Mouse (Mus musculus): Measurements from ENCODE around the gene Tef. TPM values are rescaled to one million over a fixed set of nuclear protein-coding genes. Genes with fewer than 3 reads are reported as not detected.
A peak's percentile ranks its signal among the peaks of the same experiment; 100 is the strongest.

Tef gene
- polyA plus RNA-seq, 1 experiment from 2014 or later = 12.9 TPM

DNA sequence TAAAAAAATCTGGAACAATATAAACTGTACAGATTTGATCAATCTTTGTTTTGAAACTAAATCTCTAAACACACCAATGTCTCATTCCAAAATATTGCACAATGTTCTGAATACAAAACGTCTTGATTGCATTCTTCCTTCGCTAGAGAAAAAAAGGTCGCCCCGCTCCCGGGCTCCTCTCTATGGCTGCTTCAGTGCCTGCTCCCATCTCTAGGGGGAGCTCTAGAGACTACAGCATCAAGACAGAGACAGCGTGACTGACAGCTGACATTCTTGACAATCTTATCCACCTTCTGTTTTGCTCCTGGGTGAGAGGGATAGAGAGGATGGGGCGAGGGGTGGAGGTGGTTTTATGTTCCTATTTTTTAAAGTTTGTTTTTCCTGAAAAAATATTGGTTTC is 46.1 kb downstream of the Tef start:
- H3K27me3 ChIP-seq (ENCODE audit: control insufficient read depth, insufficient read depth, low read length) = no peaks in the 10 kb centered on the region
- H3K4me3 ChIP-seq (ENCODE audit: low read depth, low read length) = no peak overlapping the region
- WGBS = 44% methylated on average over 7 of the region's 7 CpGs
- H3K4me2 ChIP-seq = no peak overlapping the region
- H3K36me3 ChIP-seq (ENCODE audit: control insufficient read depth, insufficient read depth, low read length) = peaks cover 22% of the 10 kb centered on the region; the same call in 1 of the 2 replicates
- no peaks in the 10 kb centered on the region for H3K4me1 ChIP-seq (ENCODE audit: control insufficient read depth, insufficient read depth, low read length)
- no peak overlapping the region for H3K9ac ChIP-seq (ENCODE audit: low read length)
- no peak for ATAC-seq (ENCODE audit: low FRiP score)
- no peaks in the 10 kb centered on the region for H3K9me3 ChIP-seq (ENCODE audit: control insufficient read depth, low read length)
- DNase-seq (ENCODE audit: low spot score, missing footprints) = peak; percentile 87
- H3K27ac ChIP-seq (ENCODE audit: low read depth, low read length) = no peak overlapping the region

DNA sequence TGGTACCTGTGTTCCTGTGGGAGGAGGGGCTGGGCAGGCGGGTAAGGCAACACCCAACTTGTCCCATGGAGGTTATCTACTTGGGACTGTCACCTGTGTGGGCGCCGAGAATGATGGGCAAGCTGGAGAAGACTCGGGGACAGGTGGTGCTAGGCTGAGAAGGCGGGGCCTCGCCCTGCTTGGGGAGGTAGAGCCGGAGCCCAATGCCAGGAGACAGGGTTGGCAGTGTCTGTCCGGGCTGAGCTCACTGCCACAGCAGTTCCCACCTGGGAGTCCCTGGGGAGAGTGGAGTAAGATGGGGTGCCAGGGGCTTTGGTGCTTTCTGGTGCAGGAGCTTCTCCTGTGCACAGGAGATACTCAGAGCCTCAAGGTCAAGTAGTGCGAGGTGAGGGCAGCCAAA is 46.9 kb downstream of the Tef start:
- DNase-seq (ENCODE audit: low spot score, missing footprints) (peak; percentile 76), ATAC-seq (ENCODE audit: low FRiP score) (no peak)
- H3K4me3 ChIP-seq (ENCODE audit: low read depth, low read length) = no peak overlapping the region
- no peak overlapping the region for H3K4me2 ChIP-seq
- H3K4me1 ChIP-seq (ENCODE audit: control insufficient read depth, insufficient read depth, low read length) = no peaks in the 10 kb centered on the region
- 90% methylated on average over 9 of the region's 9 CpGs for WGBS
- no peak overlapping the region for H3K9ac ChIP-seq (ENCODE audit: low read length)
- no peaks in the 10 kb centered on the region for H3K9me3 ChIP-seq (ENCODE audit: control insufficient read depth, low read length)
- H3K27me3 ChIP-seq (ENCODE audit: control insufficient read depth, insufficient read depth, low read length) = no peaks in the 10 kb centered on the region
- H3K27ac ChIP-seq (ENCODE audit: low read depth, low read length) = no peak overlapping the region
- peaks cover 22% of the 10 kb centered on the region; the same call in 1 of the 2 replicates for H3K36me3 ChIP-seq (ENCODE audit: control insufficient read depth, insufficient read depth, low read length)

DNA sequence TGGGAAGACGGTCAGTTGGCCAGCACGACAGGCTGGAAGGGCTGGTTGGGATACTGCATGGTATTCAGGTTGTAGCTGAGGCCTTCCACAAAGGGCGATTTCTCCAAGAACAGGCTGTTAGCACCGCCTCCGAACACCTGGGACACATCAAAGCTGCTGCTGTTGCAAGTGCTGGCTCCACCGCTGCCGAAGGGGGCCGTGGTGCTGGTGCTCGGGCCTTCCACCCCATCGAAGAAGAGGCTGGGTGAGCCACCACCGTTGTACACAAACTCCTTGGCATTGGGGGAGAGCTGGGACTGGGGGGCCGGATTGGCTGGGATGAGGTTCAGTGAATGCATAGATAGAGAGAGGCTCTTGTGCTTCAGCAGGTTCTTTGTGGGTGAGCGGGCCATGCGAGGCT is 48.5 kb downstream of the Tef start:
- Histone ChIP-seq H3K4me3 (ENCODE audit: low read depth, low read length) (no peak overlapping the region), H3K27me3 (ENCODE audit: control insufficient read depth, insufficient read depth, low read length) (no peaks in the 10 kb centered on the region), H3K4me2 (no peak overlapping the region), H3K4me1 (ENCODE audit: control insufficient read depth, insufficient read depth, low read length) (0 out of 2 replicates have a peak, but pooled peaks cover 5% of the 10 kb centered on the region), H3K27ac (ENCODE audit: low read depth, low read length) (no peak overlapping the region), H3K9ac (ENCODE audit: low read length) (no peak overlapping the region), H3K9me3 (ENCODE audit: control insufficient read depth, low read length) (no peaks in the 10 kb centered on the region), H3K36me3 (ENCODE audit: control insufficient read depth, insufficient read depth, low read length) (peaks cover 22% of the 10 kb centered on the region; the same call in 1 of the 2 replicates)
- 90% methylated on average over 14 of the region's 14 CpGs for WGBS
- ATAC-seq (ENCODE audit: low FRiP score) (no peak), DNase-seq (ENCODE audit: low spot score, missing footprints) (no peak)

DNA sequence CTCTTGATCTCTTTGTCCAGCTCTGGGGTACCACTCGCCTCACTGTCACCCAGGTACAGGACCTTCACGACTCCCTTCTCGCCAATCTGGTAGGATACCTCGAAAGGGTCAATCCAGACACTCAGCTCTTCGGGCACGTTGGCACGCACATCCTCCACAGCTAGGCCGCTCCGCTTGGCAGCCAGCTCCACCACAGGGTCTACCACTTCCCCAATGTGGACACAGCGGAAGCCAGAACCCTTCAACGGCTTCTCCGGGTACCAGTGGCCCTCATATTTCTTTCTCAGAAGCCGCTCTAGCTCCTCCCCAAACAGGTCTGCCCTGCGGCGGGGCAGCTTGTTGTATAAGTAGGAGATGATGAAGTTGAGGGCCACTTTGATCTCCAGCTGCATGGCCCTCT is 49.2 kb downstream of the Tef start:
- DNase-seq (ENCODE audit: low spot score, missing footprints) = peak; percentile 0
- no peak for ATAC-seq (ENCODE audit: low FRiP score)
- 98% methylated on average over 15 of the region's 15 CpGs for WGBS

GRCm38 (mm10) chr15:81852411-81853000 is 50.3 kb downstream of the Tef start:
- Histone ChIP-seq H3K36me3 (ENCODE audit: control insufficient read depth, insufficient read depth, low read length) (peaks cover 22% of the 10 kb centered on the region; the same call in 1 of the 2 replicates), H3K9me3 (ENCODE audit: control insufficient read depth, low read length) (no peaks in the 10 kb centered on the region), H3K4me3 (ENCODE audit: low read depth, low read length) (no peak overlapping the region), H3K4me2 (no peak overlapping the region), H3K9ac (ENCODE audit: low read length) (no peak overlapping the region), H3K27me3 (ENCODE audit: control insufficient read depth, insufficient read depth, low read length) (no peaks in the 10 kb centered on the region), H3K27ac (ENCODE audit: low read depth, low read length) (no peak overlapping the region), H3K4me1 (ENCODE audit: control insufficient read depth, insufficient read depth, low read length) (peaks cover 10% of the 10 kb centered on the region)
- ATAC-seq (ENCODE audit: low FRiP score) = no peak
- 89% methylated on average over 9 of the region's 9 CpGs for WGBS
- DNase-seq (ENCODE audit: low spot score, missing footprints) = peak; percentile 68

More for the DNA sequence above, 49.2 kb downstream of the Tef start:
- Histone ChIP-seq H3K4me1 (ENCODE audit: control insufficient read depth, insufficient read depth, low read length) (peaks cover 7% of the 10 kb centered on the region), H3K27me3 (ENCODE audit: control insufficient read depth, insufficient read depth, low read length) (no peaks in the 10 kb centered on the region), H3K4me2 (no peak overlapping the region), H3K4me3 (ENCODE audit: low read depth, low read length) (no peak overlapping the region), H3K27ac (ENCODE audit: low read depth, low read length) (no peak overlapping the region), H3K9ac (ENCODE audit: low read length) (no peak overlapping the region), H3K36me3 (ENCODE audit: control insufficient read depth, insufficient read depth, low read length) (peaks cover 22% of the 10 kb centered on the region; the same call in 1 of the 2 replicates), H3K9me3 (ENCODE audit: control insufficient read depth, low read length) (no peaks in the 10 kb centered on the region)

- peaks cover 10% of the 10 kb centered on the region for H3K4me1 ChIP-seq (ENCODE audit: control insufficient read depth, insufficient read depth, low read length)
- no peak overlapping the region for H3K4me2 ChIP-seq
- H3K9ac ChIP-seq (ENCODE audit: low read length) = no peak overlapping the region
- H3K27ac ChIP-seq (ENCODE audit: low read depth, low read length) = no peak overlapping the region
- H3K36me3 ChIP-seq (ENCODE audit: control insufficient read depth, insufficient read depth, low read length) = peaks cover 22% of the 10 kb centered on the region; the same call in 1 of the 2 replicates
- ATAC-seq (ENCODE audit: low FRiP score) (no peak), DNase-seq (ENCODE audit: low spot score, missing footprints) (peak; percentile 17)
- H3K27me3 ChIP-seq (ENCODE audit: control insufficient read depth, insufficient read depth, low read length) = no peaks in the 10 kb centered on the region
- 89% methylated on average over 7 of the region's 7 CpGs for WGBS
- H3K9me3 ChIP-seq (ENCODE audit: control insufficient read depth, low read length) = no peaks in the 10 kb centered on the region
- no peak overlapping the region for H3K4me3 ChIP-seq (ENCODE audit: low read depth, low read length)
Measured at GRCm38 (mm10) chr15:81853081-81853480, 50.9 kb downstream of the Tef start.

DNA sequence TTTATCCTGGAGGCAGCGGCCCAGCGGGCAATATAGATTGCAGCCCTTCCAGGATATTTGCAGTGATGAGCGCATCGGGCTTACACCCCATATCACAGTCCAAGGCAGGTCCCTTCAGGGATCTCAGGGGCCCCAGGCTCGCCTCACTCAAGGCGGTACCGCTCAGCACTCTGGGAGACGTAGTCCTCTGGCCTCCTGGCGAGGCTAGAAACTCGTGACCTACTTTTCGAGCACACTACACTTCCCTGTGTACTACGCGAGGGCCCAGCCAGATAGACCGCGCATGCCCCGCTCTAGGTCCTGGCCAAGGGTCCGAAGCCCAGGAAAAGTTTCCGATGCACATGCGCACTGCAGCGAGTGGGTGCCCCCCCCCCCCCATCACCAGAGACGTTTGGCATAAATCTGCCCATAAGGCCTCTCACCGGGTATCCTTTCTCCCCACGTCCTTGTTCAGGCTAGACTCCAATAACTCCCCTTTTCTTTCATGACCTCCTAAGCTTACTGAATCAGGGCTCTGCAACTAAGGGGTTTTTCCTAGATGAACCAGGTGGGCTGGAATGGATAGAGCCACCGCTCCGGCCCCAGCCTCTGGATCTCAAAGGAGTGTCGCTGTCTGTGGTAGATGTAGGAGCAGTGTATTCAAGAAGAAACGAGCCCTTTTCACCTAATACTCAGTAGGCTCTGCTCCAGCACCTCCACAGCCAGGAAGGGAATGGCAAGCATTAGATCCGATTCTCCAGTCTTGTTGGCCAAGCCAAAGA is 54.0 kb downstream of the Tef start:
- Histone ChIP-seq H3K4me2 (peak overlapping the region; percentile 62), H3K27ac (ENCODE audit: low read depth, low read length) (peak overlapping the region; percentile 42; the same call in 1 of the 2 replicates), H3K9ac (ENCODE audit: low read length) (peak overlapping the region; percentile 84), H3K4me3 (ENCODE audit: low read depth, low read length) (peak overlapping the region; percentile 63), H3K27me3 (ENCODE audit: control insufficient read depth, insufficient read depth, low read length) (no peaks in the 10 kb centered on the region), H3K4me1 (ENCODE audit: control insufficient read depth, insufficient read depth, low read length) (peaks cover 18% of the 10 kb centered on the region), H3K36me3 (ENCODE audit: control insufficient read depth, insufficient read depth, low read length) (peaks cover 4% of the 10 kb centered on the region; the same call in 1 of the 2 replicates), H3K9me3 (ENCODE audit: control insufficient read depth, low read length) (no peaks in the 10 kb centered on the region)
- peak; percentile 92 for ATAC-seq (ENCODE audit: low FRiP score)
- DNase-seq (ENCODE audit: low spot score, missing footprints) = peak; percentile 97
- under 1% methylated on average over 28 of the region's 28 CpGs for WGBS

GRCm38 (mm10) chr15:81856938-81857723 is 54.9 kb downstream of the Tef start:
- peak; percentile 85 for DNase-seq (ENCODE audit: low spot score, missing footprints)
- Histone ChIP-seq H3K9me3 (ENCODE audit: control insufficient read depth, low read length) (no peaks in the 10 kb centered on the region), H3K4me1 (ENCODE audit: control insufficient read depth, insufficient read depth, low read length) (peaks cover 18% of the 10 kb centered on the region), H3K27me3 (ENCODE audit: control insufficient read depth, insufficient read depth, low read length) (no peaks in the 10 kb centered on the region), H3K27ac (ENCODE audit: low read depth, low read length) (peak overlapping the region; percentile 64; the same call in 1 of the 2 replicates), H3K4me3 (ENCODE audit: low read depth, low read length) (peak overlapping the region; percentile 63), H3K36me3 (ENCODE audit: control insufficient read depth, insufficient read depth, low read length) (no peaks in the 10 kb centered on the region), H3K9ac (ENCODE audit: low read length) (peak overlapping the region; percentile 84), H3K4me2 (peak overlapping the region; percentile 62)
- ATAC-seq (ENCODE audit: low FRiP score) = no peak
- WGBS = 1% methylated on average over 14 of the region's 14 CpGs

Data from midbrain, embryonic 11.5 days (tissue).